Mouse (Mus musculus) gastrocnemius, postnatal 10 days (tissue): ENCODE data around the gene Hoxb13. TPM values are rescaled to one million over a fixed set of nuclear protein-coding genes. Genes with fewer than 3 reads are reported as not detected.

Experiments
- DNase-seq: peaks from one replicate; pipeline ENCODE4 v3.0.0; 2021; ENCODE audit warnings: mixed read lengths
- total RNA-seq, 2 experiments: library from RNA; stranded (reverse); gene quantifications; 2 replicates each; pipeline ENCODE4 v1.2.3; 2021

The Hoxb13 gene
- total RNA-seq, 2 experiments from 2014 or later, result not detected

- no peak for DNase-seq
These were observed 4.2 kb upstream of the Hoxb13 start for GRCm38 (mm10) chr11:96189810-96190522.

GRCm38 (mm10) chr11:96191132-96191531 is 3.0 kb upstream of the Hoxb13 start:
- no peak for DNase-seq

DNA sequence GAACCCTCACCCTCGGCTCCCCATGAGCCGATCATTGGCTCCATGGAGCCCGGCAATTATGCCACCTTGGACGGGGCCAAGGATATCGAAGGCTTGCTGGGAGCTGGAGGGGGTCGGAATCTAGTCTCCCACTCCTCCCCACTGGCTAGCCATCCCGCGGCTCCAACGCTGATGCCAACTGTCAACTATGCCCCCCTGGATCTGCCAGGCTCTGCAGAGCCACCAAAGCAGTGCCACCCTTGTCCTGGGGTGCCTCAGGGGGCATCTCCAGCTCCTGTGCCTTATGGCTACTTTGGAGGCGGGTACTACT is 240 bp downstream of the Hoxb13 start:
- no peak for DNase-seq

GRCm38 (mm10) chr11:96194961-96195640 is 985 bp downstream of the Hoxb13 start:
- DNase-seq, result no peak

GRCm38 (mm10) chr11:96195769-96196280 is 1.7 kb downstream of the Hoxb13 start:
- no peak for DNase-seq

- DNase-seq, result peak; percentile 44
These were observed 4.5 kb downstream of the Hoxb13 start for GRCm38 (mm10) chr11:96198642-96199041.

DNA sequence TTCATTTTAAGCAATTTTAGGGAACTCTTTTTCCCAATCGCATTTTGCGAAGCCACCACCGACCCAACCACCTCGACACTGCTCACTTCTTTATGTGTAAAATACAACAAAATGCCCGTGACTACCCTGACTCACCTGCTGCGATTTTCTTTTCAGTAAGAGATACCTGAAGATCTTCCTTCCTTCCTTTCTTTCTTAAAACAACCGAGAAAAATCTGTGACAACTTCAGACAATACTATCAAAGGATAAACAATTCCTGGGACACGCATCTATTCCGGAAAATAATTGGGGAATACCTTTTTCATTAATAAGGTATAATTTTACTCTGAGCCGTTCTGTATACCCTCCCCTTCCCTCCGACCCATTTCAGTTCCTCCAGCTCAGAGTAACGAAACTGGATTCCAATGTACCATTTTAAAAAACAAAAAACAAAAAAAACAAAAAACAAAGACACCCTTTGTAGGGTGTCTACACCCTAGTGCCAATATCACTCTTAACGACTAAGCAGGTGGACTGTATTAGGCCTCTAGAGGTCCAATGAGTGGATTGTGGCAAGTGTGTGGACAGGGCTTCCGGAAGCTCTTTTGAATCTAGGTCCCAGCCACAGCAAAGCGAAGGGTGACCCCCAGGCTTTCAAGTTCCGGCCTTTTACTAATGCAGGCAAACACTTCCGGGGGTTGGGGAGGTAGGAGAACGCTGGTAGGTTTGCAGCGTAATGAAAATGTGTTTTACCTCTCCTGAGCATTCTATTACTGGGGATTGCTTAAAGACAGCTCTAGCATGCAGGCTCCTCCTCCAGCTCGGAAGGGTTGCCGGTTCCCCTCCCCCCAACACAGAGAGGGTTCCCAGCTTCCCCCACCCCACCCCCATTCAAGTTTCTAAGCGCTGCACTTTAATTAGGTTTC is 5.3 kb downstream of the Hoxb13 start:
- no peak for DNase-seq

- no peak for DNase-seq
These were observed 6.1 kb downstream of the Hoxb13 start for GRCm38 (mm10) chr11:96200183-96200655.

DNA sequence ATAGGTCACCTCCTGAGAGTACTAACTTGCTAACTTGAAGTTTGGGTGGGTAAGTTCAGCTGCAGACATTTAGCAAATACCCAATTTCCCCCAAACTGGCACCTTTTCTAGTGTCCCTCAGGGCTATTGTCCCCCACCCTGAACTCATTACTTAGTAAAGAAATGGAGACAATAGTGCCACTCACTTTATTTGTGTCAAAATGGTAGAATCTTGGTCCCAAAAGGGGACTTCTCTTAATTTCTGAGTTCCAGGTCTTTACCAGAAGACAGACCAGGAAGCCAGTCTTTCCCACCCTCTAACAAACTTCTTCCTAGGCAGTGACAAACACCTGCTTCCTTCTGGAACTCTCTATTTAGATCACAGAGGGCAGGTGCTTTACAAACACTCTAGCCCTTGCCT is 7.6 kb downstream of the Hoxb13 start:
- no peak for DNase-seq

GRCm38 (mm10) chr11:96202401-96203081 is 8.4 kb downstream of the Hoxb13 start:
- no peak for DNase-seq

GRCm38 (mm10) chr11:96203182-96203788 is 9.2 kb downstream of the Hoxb13 start:
- no peak for DNase-seq

DNA sequence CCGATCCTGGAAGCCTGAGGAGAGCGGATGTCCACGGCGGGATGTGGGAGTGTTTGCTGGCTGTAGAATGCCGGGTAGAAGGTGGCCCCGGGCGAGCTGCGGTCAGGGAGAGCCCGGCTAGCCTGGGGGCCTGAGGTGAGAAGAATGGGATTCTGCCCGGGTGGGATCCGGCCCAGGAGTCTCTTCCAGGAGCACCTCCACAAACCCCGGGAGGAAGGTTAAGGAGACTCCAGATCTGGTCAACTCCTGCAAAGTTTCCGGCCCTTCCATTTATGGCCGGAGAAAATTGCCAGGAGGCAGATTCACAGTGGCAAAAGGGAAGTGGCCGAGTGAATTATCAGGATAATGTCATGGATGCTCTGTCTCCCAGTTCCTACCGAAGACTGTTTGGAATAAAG is 9.7 kb downstream of the Hoxb13 start:
- DNase-seq, result no peak

- no peak for DNase-seq
These were observed 10.2 kb downstream of the Hoxb13 start for GRCm38 (mm10) chr11:96204351-96204750.

DNA sequence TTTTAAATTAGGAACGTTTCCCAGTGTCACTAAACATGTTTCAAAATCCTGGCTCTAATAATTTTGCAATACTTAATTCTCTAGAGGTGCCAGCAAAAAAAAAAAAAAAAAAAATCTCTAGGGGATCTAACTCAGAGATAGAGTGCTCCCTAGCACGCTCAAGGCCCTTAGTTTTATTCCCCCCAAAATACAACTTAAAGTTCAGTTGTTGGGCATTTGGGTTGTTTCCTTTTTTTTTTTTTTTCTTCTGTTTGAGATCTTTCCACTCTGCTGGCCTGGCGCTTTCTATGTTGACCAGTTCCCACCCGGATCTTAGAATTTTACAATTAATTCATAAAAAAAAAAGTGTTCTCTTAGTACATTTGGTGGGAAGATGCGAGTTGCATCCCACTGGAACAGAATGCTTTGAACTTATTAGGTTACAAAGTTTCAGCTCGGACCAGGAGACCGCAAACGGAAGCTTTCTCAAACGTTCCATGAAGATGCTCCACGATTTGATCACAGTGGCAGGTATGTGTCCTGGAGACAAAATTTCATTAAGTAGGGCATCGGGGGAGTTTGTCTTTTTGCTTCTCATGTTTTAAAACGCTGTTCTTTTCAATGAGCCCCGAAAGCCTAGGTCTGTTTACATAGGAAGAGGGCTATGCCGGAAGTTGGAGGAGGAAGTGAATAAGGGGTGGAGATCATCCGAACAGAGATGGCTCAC is 11.5 kb downstream of the Hoxb13 start:
- DNase-seq, result no peak

DNA sequence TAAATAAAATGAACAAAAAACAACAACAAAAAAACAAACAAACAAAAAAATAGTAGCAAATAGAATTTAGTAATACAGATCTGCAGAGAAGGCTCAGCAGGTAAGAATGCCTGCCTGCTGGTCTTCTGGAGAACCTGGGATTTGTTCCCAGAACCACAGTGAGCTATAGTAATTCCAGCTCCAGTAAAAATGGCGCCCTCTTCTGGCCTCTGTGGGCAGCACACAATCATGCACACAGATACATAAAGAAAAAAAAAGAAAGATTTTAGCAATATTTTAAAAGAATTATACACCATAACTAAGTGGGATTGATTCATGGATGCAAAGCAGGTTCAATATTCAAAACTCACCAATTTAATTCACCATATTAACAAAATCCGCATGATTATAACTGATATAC is 29.7 kb downstream of the Hoxb13 start:
- no peak for DNase-seq

DNA sequence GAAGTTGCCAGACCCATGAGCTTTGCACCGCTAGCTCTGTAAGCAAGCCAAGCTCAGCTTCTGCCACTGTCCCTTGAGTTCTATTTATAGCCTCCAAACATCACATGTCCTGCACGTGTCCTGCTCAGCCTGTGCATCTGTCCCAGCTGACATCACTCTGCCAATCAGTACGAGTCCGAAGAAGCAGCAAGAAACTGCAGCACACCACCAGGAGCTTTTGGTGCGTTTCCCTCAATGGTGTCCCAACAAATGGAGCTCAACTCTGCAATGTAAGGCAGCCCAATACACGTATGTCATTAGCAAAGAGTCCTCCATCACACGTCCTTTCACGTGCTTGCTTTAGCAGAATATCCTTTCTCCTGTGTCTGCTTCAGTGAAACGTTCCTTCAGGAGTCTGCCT is 33.6 kb downstream of the Hoxb13 start:
- no peak for DNase-seq

- DNase-seq, result peak; percentile 60
These were observed 40.8 kb downstream of the Hoxb13 start for GRCm38 (mm10) chr11:96234906-96235305.

DNA sequence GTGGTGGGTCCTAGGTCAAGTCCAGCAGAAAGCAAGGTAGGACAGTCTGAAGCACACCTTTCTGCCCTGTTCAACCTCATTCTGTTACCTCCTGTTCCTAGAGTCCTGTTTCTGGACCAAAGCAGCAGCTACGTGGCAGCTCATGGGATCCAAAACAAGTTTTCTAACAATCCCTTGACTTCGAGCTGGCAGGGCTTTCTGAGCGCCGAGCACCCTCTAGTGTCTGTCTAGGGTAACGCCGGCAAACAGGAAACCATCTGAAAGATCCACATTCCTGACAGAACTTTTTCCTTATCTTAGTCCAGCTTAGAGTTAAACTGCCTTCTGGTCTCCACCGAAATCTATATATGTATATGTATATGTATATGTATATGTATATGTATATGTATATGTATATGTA is 46.1 kb downstream of the Hoxb13 start:
- DNase-seq, result peak; percentile 47
